Mouse (Mus musculus) CH12.LX (cell line): ENCODE measurements around the gene Hist1h2ae. TPM values are rescaled to one million over a fixed set of nuclear protein-coding genes. Genes with fewer than 3 reads are reported as not detected.

ENCODE experiments used
- DNase-seq: peaks from one replicate; pipeline ENCODE4 v3.0.0-alpha.2; 2013; ENCODE audit errors: extremely low read depth
- H3K27ac ChIP-seq: 2 replicates; pipeline ENCODE4 v1.5.1; 2012; ENCODE audit warnings: low read depth, mild to moderate bottlenecking, control low read depth, moderate library complexity; ENCODE audit not compliant: insufficient read depth
- H3K27me3 ChIP-seq: replicated peaks from 2 replicates; pipeline ENCODE3; 2012; ENCODE audit warnings: inconsistent platforms
- H3K36me3 ChIP-seq, 2 experiments: replicated peaks in 1 of 2; 2 replicates each; pipeline versions ENCODE3 to v1.6.1; 2012; ENCODE audit warnings: inconsistent platforms in 1 of 2, low read length in 1 of 2, mild to moderate bottlenecking in 1 of 2, mixed read lengths in 1 of 2, moderate library complexity in 1 of 2; ENCODE audit not compliant: control insufficient read depth in 1 of 2, insufficient read depth in 1 of 2
- H3K4me1 ChIP-seq, 2 experiments: 2 replicates each; pipeline ENCODE4 v1.6.1; 2012; ENCODE audit warnings: inconsistent platforms in 1 of 2, moderate library complexity in 1 of 2; ENCODE audit not compliant: insufficient read depth in 2 of 2, control insufficient read depth in 1 of 2
- H3K4me2 ChIP-seq: 2 replicates; pipeline ENCODE4 v1.6.1; 2012; ENCODE audit warnings: low read depth, mild to moderate bottlenecking, control low read depth; ENCODE audit not compliant: poor library complexity, insufficient read depth, severe bottlenecking
- H3K4me3 ChIP-seq, 3 experiments: fragments of 150-350 bp in 1 of 3; sonication (generic) in 1 of 3; replicated peaks in 1 of 3; 2 replicates each; pipeline versions ENCODE3 to v1.5.1; 2011 to 2012; ENCODE audit warnings: low read depth in 2 of 3, low read length in 2 of 3, mild to moderate bottlenecking in 2 of 3, moderate library complexity in 2 of 3, control low read depth in 1 of 3, improper control_type of control experiment in 1 of 3, inconsistent platforms in 1 of 3, mixed read lengths in 1 of 3; ENCODE audit not compliant: poor library complexity in 1 of 3
- H3K79me2 ChIP-seq: replicated peaks from 2 replicates; pipeline ENCODE4 v1.6.1; 2012; ENCODE audit warnings: mild to moderate bottlenecking, moderate library complexity; ENCODE audit not compliant: control insufficient read depth, poor library complexity, insufficient read depth, severe bottlenecking; ENCODE audit errors: extremely low read depth
- H3K9ac ChIP-seq: 2 replicates; pipeline ENCODE4 v1.6.1; 2012; ENCODE audit warnings: low read depth, mild to moderate bottlenecking, control low read depth, moderate library complexity; ENCODE audit not compliant: insufficient read depth
- H3K9me3 ChIP-seq: replicated peaks from 2 replicates; pipeline ENCODE3; 2012; ENCODE audit warnings: low read length, inconsistent platforms, mixed read lengths
- BHLHE40 ChIP-seq: IDR thresholded peaks from 2 replicates; pipeline ENCODE4 v1.6.1; 2011; ENCODE audit warnings: mild to moderate bottlenecking, low read depth, low read length, improper control_type of control experiment
- CHD1 ChIP-seq: IDR thresholded peaks from 2 replicates; pipeline ENCODE4 v1.6.1; 2012; ENCODE audit warnings: low read depth, low read length, improper control_type of control experiment, inconsistent platforms
- CHD2 ChIP-seq: IDR thresholded peaks from 2 replicates; pipeline ENCODE4 v1.6.1; 2011; ENCODE audit warnings: low read length, improper control_type of control experiment
- CTCF ChIP-seq, 2 experiments: IDR thresholded peaks in 1 of 2; conservative IDR thresholded peaks in 1 of 2; 2 replicates each; pipeline ENCODE4 v1.5.1; 2011 to 2012; ENCODE audit warnings: low read depth in 2 of 2, low read length in 2 of 2, improper control_type of control experiment in 1 of 2, inconsistent platforms in 1 of 2, mild to moderate bottlenecking in 1 of 2, moderate library complexity in 1 of 2
- ETS1 ChIP-seq: conservative IDR thresholded peaks from 2 replicates; pipeline ENCODE4 v1.6.1; 2012; ENCODE audit warnings: low read depth, mild to moderate bottlenecking, inconsistent platforms, low read length, improper control_type of control experiment, moderate library complexity
- GABPA ChIP-seq: IDR thresholded peaks from 2 replicates; pipeline ENCODE4 v1.6.1; 2012; ENCODE audit warnings: low read depth, low read length, improper control_type of control experiment, inconsistent platforms; ENCODE audit not compliant: insufficient replicate concordance
- KAT2A ChIP-seq: IDR thresholded peaks from 2 replicates; pipeline ENCODE4 v1.6.1; 2012; ENCODE audit warnings: low read length, improper control_type of control experiment, inconsistent platforms; ENCODE audit not compliant: insufficient replicate concordance
- MAX ChIP-seq: IDR thresholded peaks from 2 replicates; pipeline ENCODE4 v1.6.1; 2011; ENCODE audit warnings: low read length, improper control_type of control experiment
- MAZ ChIP-seq: IDR thresholded peaks from 2 replicates; pipeline ENCODE4 v1.6.1; 2012; ENCODE audit warnings: low read depth, mild to moderate bottlenecking, inconsistent platforms, low read length, improper control_type of control experiment, moderate library complexity
- NELFE ChIP-seq: IDR thresholded peaks from 2 replicates; pipeline ENCODE4 v1.6.1; 2011; ENCODE audit warnings: low read depth, low read length, improper control_type of control experiment
- RCOR1 ChIP-seq: conservative IDR thresholded peaks from 2 replicates; pipeline ENCODE4 v1.6.1; 2012; ENCODE audit warnings: low read depth, mild to moderate bottlenecking, inconsistent platforms, low read length, improper control_type of control experiment
- SIN3A ChIP-seq: IDR thresholded peaks from 2 replicates; pipeline ENCODE4 v1.6.1; 2012; ENCODE audit warnings: low read length, improper control_type of control experiment, inconsistent platforms
- SMC3 ChIP-seq: IDR thresholded peaks from 2 replicates; pipeline ENCODE4 v1.6.1; 2011; ENCODE audit warnings: low read depth, low read length, improper control_type of control experiment
- TCF12 ChIP-seq: IDR thresholded peaks from 2 replicates; pipeline ENCODE4 v1.6.1; 2014; ENCODE audit warnings: low read depth, mild to moderate bottlenecking, inconsistent platforms, low read length, improper control_type of control experiment
- USF1 ChIP-seq: IDR thresholded peaks from 2 replicates; pipeline ENCODE4 v1.6.1; 2014; ENCODE audit warnings: low read depth, mild to moderate bottlenecking, inconsistent platforms, low read length, improper control_type of control experiment
- ZKSCAN1 ChIP-seq: IDR thresholded peaks from 2 replicates; pipeline ENCODE4 v1.6.1; 2012; ENCODE audit warnings: low read depth, inconsistent platforms, low read length, improper control_type of control experiment, borderline replicate concordance
- ZNF384 ChIP-seq: IDR thresholded peaks from 2 replicates; pipeline ENCODE4 v1.6.1; 2012; ENCODE audit warnings: low read depth, low read length, improper control_type of control experiment, inconsistent platforms
- dilution Hi-C: fragments of 300-500 bp; cut with MboI; formaldehyde crosslinking; loops from 2 replicates; pipeline ENCODE4 v1.14.3; 2020; ENCODE audit warnings: low sequenced_read_pairs; ENCODE audit not compliant: extremely low pct_unique_long_range_greater_than_20kb, extremely low pct_ligation_motif_present
- in situ Hi-C: fragments of 300-500 bp; cut with MboI; formaldehyde crosslinking; loops from 3 replicates; pipeline ENCODE4 v1.14.3; 2019; ENCODE audit warnings: low sequenced_read_pairs, low pct_ligation_motif_present, low pct_unique_long_range_greater_than_20kb, mixed read lengths
- polyA plus RNA-seq: library from polyadenylated mRNA; unstranded; fragments of >175 nt; gene quantifications from 2 replicates; pipeline ENCODE4 v1.2.1, GENCODE M21; 2012; ENCODE audit warnings: low read depth; ENCODE audit not compliant: insufficient read length
- total RNA-seq, 2 experiments: library from RNA; depleted of rRNA; stranded (reverse); fragments of 300-350 nt in 1 of 2; fragments of >200 nt in 1 of 2; gene quantifications; 2 replicates each; pipeline ENCODE4 v1.2.3; 2012 to 2014

Hist1h2ae gene
- total and polyA plus RNA-seq, 3 experiments = 3.5 to 648 (median 16.3) TPM

- peak; percentile 90 for TF ChIP-seq SIN3A
Measured at GRCm38 (mm10) chr13:23554925-23555838, 15.8 kb downstream of the Hist1h2ae start (continued).

GRCm38 (mm10) chr13:23554393-23554792 is 16.6 kb downstream of the Hist1h2ae start:
- in situ Hi-C loops = loop anchor here (25.0 kb wide), 1 partner anchor 1817 kb away; the partner anchor contains the start of gene Hist1h4j
- H3K27ac ChIP-seq = peak overlapping the region; percentile 52; the same call in 1 of the 2 replicates

DNA sequence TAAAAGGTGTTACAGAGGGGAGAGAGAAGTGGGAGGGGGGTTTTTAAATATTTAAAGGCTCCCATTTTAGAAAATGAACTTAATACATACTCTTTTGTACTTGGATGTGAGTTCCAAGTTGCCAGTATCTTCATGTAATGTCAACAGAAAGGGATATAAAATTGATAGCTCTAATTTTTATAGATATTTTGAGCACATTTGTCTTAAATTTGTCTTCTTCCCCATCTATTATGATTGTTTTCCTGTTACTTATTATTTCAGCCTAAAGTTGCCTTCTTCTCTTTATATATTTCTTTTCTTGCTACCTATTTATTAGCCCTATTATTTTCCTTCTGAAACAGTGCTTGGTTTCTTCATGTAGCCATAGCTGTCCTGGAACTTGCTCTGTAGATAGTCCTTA is 18.1 kb downstream of the Hist1h2ae start, which contains the start of gene Hist1h1d:
Hist1h1d (plus strand) TSS at position 301 of the 400 bp plus-strand sequence.
- dilution Hi-C loops = no loop called here
- in situ Hi-C loops = loop anchor here (25.0 kb wide), 1 partner anchor 1816 kb away; the partner anchor contains the start of gene Hist1h4j
- no peaks in the 10 kb centered on the region for H3K9me3 ChIP-seq
- no peak for TF ChIP-seq MAZ
- no peak for TF ChIP-seq RCOR1
- TF ChIP-seq TCF12 = no peak
- H3K9ac ChIP-seq = peak within 1 kb of the TSS; percentile 65; the same call in 1 of the 2 replicates
- no peak for DNase-seq
- H3K4me3 ChIP-seq = no peak within 1 kb of the TSS
- H3K4me2 ChIP-seq = peak within 1 kb of the TSS; percentile 22; the same call in 1 of the 2 replicates
- H3K4me1 ChIP-seq = peaks cover 4 to 28% of the 10 kb centered on the region in 2 experiments; a peak in 3 of 4 replicates
- peak within 1 kb of the TSS; percentile 75 for H3K27ac ChIP-seq
- no peaks in the 10 kb centered on the region for H3K36me3 ChIP-seq
- H3K27me3 ChIP-seq = no peaks in the 10 kb centered on the region
- no peaks in the 10 kb centered on the region for H3K79me2 ChIP-seq

More at GRCm38 (mm10) chr13:23554393-23554792, 16.6 kb downstream of the Hist1h2ae start:
- no peaks in the 10 kb centered on the region for H3K27me3 ChIP-seq
- TF ChIP-seq SMC3 (no peak), CTCF (conservative IDR thresholded peaks at IDR 0.05 in 1 of 2, IDR thresholded peaks at IDR 0.05 in 1 of 2; ENCODE audit: low read depth in 2 of 2, low read length in 2 of 2) (no peak), NELFE (no peak), MAX (no peak), KAT2A (no peak), ZKSCAN1 (no peak), CHD1 (no peak), ETS1 (no peak), CHD2 (no peak), USF1 (no peak), BHLHE40 (no peak), GABPA (no peak), ZNF384 (no peak)
- H3K4me1 ChIP-seq = peaks cover 4 to 28% of the 10 kb centered on the region in 2 experiments; a peak in 3 of 4 replicates
- no peak for DNase-seq
- H3K79me2 ChIP-seq = no peaks in the 10 kb centered on the region
- H3K9me3 ChIP-seq = no peaks in the 10 kb centered on the region
- dilution Hi-C loops = no loop called here
- peak overlapping the region; percentile 73 for H3K9ac ChIP-seq
- H3K4me2 ChIP-seq = peak overlapping the region; percentile 65
- no peaks in the 10 kb centered on the region for H3K36me3 ChIP-seq
- no peak overlapping the region for H3K4me3 ChIP-seq
